Mouse (Mus musculus) cerebellum, adult 2 months (tissue): ENCODE measurements at regions not wholly inside any gene's neighbourhood (a gene's known extent, or its start where the extent isn't known, plus 50 kb on each side); places are given as distances from the start of the nearest gene placed in this dataset.

Experiments
- DNase-seq, 2 experiments: peaks; one replicate each; pipeline ENCODE4 v3.0.0; 2021
- H3K27ac ChIP-seq: fragments of 200-500 bp; 2 replicates; pipeline ENCODE4 v1.5.1; 2012; ENCODE audit warnings: low read length, control low read depth, inconsistent platforms; ENCODE audit not compliant: insufficient read depth
- H3K27me3 ChIP-seq: fragments of 200-500 bp; 2 replicates; pipeline ENCODE4 v1.6.1; 2012; ENCODE audit warnings: inconsistent platforms, mild to moderate bottlenecking, low read length, moderate library complexity; ENCODE audit not compliant: control insufficient read depth, insufficient read depth
- H3K4me1 ChIP-seq: fragments of 200-500 bp; 2 replicates; pipeline ENCODE4 v1.6.1; 2011; ENCODE audit warnings: low read length; ENCODE audit not compliant: control insufficient read depth, insufficient read depth
- H3K4me3 ChIP-seq: fragments of 200-500 bp; replicated peaks from 2 replicates; pipeline ENCODE3; 2011; ENCODE audit warnings: mild to moderate bottlenecking, low read depth, low read length, control low read depth; ENCODE audit not compliant: insufficient read depth
- CTCF ChIP-seq: fragments of 200-500 bp; IDR thresholded peaks from 2 replicates; pipeline ENCODE4 v1.5.1; 2011; ENCODE audit warnings: low read depth, mild to moderate bottlenecking, control low read depth, low read length, moderate library complexity, borderline replicate concordance; ENCODE audit not compliant: insufficient read depth
- POLR2A ChIP-seq: fragments of 200-500 bp; IDR thresholded peaks from 2 replicates; pipeline ENCODE4 v1.6.1; 2011; ENCODE audit warnings: low read length, control low read depth, borderline replicate concordance; ENCODE audit not compliant: insufficient read depth
- WGBS: fragments of 180-500 bp; shearing (Covaris S2); methylation state at CpG from one replicate; pipeline ENCODE4 v1.1.7; 2018; 5-methylcytosine and 5-hydroxymethylcytosine counted together

DNA sequence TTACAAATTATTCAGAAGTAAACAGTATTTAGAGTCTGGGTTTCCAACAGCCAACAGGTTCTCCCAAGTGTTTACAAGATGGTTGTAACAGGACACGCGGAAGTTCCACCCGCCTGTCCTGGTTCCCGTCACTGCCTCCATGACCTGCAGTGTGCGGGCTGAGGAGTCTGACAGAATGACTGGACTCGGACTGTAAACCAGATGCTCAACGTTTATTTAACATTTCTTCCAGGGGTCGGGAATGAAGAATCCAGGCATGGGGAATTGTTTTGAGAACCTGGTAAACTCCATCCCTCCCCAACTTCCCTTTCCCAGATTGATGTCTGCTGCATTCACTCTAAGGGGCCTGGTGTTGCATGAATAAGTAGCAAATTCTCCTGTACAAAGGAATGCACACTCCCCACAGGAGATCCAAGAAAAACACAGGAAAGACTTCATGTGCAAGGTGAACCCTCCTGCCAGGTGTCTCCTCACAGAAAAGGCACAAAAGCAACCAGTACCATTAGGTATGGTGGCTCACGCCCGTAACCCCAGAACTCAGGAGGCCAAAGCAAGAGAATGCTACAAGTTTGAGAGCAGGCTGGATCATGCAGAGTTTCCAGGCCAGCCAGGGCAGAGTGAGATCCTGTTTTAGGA is 151.1 kb upstream of the Irf2bp2 start:
- H3K4me3 ChIP-seq = no peak overlapping the region
- WGBS = 90% methylated on average over 10 of the region's 10 CpGs
- H3K27ac ChIP-seq = no peak overlapping the region
- no peaks in the 10 kb centered on the region for H3K27me3 ChIP-seq
- H3K4me1 ChIP-seq = peaks cover 9% of the 10 kb centered on the region; the same call in 1 of the 2 replicates
- no peak for DNase-seq
- no peak for TF ChIP-seq CTCF
- TF ChIP-seq POLR2A = no peak

GRCm38 (mm10) chr8:126743296-126743695 is 149.5 kb upstream of the Irf2bp2 start:
- Histone ChIP-seq H3K4me3 (no peak overlapping the region), H3K27ac (no peak overlapping the region), H3K27me3 (no peaks in the 10 kb centered on the region), H3K4me1 (peaks cover 9% of the 10 kb centered on the region; the same call in 1 of the 2 replicates)
- WGBS = 64% methylated on average over 9 of the region's 9 CpGs
- no peak for DNase-seq
- no peak for TF ChIP-seq CTCF
- TF ChIP-seq POLR2A = no peak

GRCm38 (mm10) chr8:126742081-126742480 is 148.3 kb upstream of the Irf2bp2 start:
- 79% methylated on average over 3 of the region's 3 CpGs for WGBS

GRCm38 (mm10) chr8:126741031-126741430 is 147.2 kb upstream of the Irf2bp2 start:
- WGBS = 57% methylated on average over 3 of the region's 3 CpGs
- peaks cover 14% of the 10 kb centered on the region for H3K4me1 ChIP-seq
- TF ChIP-seq CTCF (no peak), POLR2A (no peak)
- DNase-seq = no peak
- no peak overlapping the region for H3K27ac ChIP-seq
- H3K27me3 ChIP-seq = no peaks in the 10 kb centered on the region
- no peak overlapping the region for H3K4me3 ChIP-seq

More at GRCm38 (mm10) chr8:126742081-126742480, 148.3 kb upstream of the Irf2bp2 start:
- Histone ChIP-seq H3K27me3 (no peaks in the 10 kb centered on the region), H3K4me1 (peaks cover 9% of the 10 kb centered on the region; the same call in 1 of the 2 replicates), H3K4me3 (no peak overlapping the region), H3K27ac (no peak overlapping the region)
- no peak for DNase-seq
- TF ChIP-seq POLR2A (no peak), CTCF (no peak)

DNA sequence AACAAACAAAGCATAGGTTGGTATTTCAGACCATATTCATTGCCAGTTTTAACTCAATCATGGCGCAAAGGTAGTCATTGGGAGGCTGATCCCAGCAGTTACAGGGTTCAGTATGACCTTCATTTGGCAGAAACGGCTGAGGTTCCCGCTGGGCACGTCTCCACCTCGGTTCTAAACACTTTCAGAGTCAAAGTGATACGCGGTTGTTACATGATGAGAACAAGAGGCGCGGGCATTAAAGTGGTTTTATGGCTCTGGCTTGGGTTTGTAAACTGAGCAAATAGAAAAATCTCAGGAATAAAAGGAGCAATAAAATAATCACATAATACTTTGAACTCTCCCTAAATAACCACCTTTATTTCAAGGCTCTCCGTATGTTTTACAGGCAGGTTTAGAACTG is 146.0 kb upstream of the Irf2bp2 start:
- TF ChIP-seq POLR2A = no peak
- TF ChIP-seq CTCF = no peak

DNA sequence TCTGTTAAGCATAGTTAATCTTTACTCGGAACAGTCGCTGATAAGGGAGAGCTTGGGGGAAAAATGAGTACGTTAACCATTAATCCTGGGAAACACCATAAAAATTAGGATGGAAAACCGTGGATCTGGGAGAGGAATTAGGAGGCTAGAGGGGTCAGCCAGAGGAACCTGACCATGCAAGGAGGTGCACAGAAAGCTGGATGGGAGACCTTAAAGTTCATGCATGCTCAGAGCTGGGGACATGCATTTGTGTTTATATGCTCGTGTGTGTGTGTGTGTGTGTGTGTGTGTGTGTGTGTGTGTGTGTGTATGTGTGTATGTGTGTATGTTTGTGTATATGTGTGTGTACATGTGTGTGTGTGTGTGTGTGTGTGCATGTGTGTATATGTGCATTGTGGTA is 143.2 kb upstream of the Irf2bp2 start:
- Histone ChIP-seq H3K4me3 (no peak overlapping the region), H3K27ac (no peak overlapping the region), H3K27me3 (no peaks in the 10 kb centered on the region), H3K4me1 (peaks cover 24% of the 10 kb centered on the region)
- WGBS = 78% methylated on average over 5 of the region's 5 CpGs
- TF ChIP-seq POLR2A (no peak), CTCF (no peak)
- no peak for DNase-seq

More for the DNA sequence above, 146.0 kb upstream of the Irf2bp2 start:
- Histone ChIP-seq H3K27me3 (no peaks in the 10 kb centered on the region), H3K27ac (no peak overlapping the region), H3K4me1 (peaks cover 19% of the 10 kb centered on the region), H3K4me3 (no peak overlapping the region)
- DNase-seq = no peak
- WGBS = 90% methylated on average over 10 of the region's 10 CpGs

GRCm38 (mm10) chr8:126736441-126736962 is 142.7 kb upstream of the Irf2bp2 start:
- no peak for DNase-seq
- 35% methylated on average over 10 of the region's 10 CpGs for WGBS
- H3K4me3 ChIP-seq = no peak overlapping the region
- H3K27me3 ChIP-seq = no peaks in the 10 kb centered on the region
- TF ChIP-seq POLR2A = no peak
- no peak for TF ChIP-seq CTCF
- H3K27ac ChIP-seq = peak overlapping the region; percentile 88
- H3K4me1 ChIP-seq = peaks cover 24% of the 10 kb centered on the region

GRCm38 (mm10) chr8:126735488-126736440 is 142.0 kb upstream of the Irf2bp2 start:
- Histone ChIP-seq H3K4me3 (no peak overlapping the region), H3K27ac (peak overlapping the region; percentile 88), H3K4me1 (peaks cover 24% of the 10 kb centered on the region), H3K27me3 (no peaks in the 10 kb centered on the region)
- WGBS = 3% methylated on average over 25 of the region's 25 CpGs
- TF ChIP-seq POLR2A (no peak), CTCF (no peak)
- DNase-seq = peak; percentile 81 to 84
